Mouse (Mus musculus) bone marrow macrophage, adult 2 months (primary cell): ENCODE measurements around the gene 1810010H24Rik.

Experiments used
- CTCF ChIP-seq: IDR thresholded peaks from 2 replicates; pipeline ENCODE4 v1.5.1; 2012; ENCODE audit warnings: low read depth, mild to moderate bottlenecking, low read length, moderate library complexity
- POLR2A ChIP-seq: IDR thresholded peaks from 2 replicates; pipeline ENCODE4 v1.6.1; 2012; ENCODE audit warnings: mild to moderate bottlenecking, low read depth, low read length, borderline replicate concordance

GRCm38 (mm10) chr11:106998651-106999150 is 26.8 kb upstream of the 1810010H24Rik start:
- no peak for TF ChIP-seq CTCF
- TF ChIP-seq POLR2A, result no peak
